Mouse (Mus musculus) heart, adult 2 months (tissue): Measurements from ENCODE around the gene Usp10.

Source experiments
- CTCF ChIP-seq: fragments of 200-600 bp; IDR thresholded peaks from 2 replicates; pipeline ENCODE4 v1.8.1; 2022; ENCODE audit warnings: antibody characterized with exemption, mild to moderate bottlenecking, moderate library complexity
- POLR2A ChIP-seq: fragments of 200-500 bp; IDR thresholded peaks from 2 replicates; pipeline ENCODE4 v1.6.1; 2011; ENCODE audit warnings: mild to moderate bottlenecking, low read depth, low read length, control low read depth; ENCODE audit not compliant: insufficient read depth

- TF ChIP-seq CTCF (no peak), POLR2A (no peak)
Observed at GRCm38 (mm10) chr8:119943616-119944015, 33.5 kb downstream of the Usp10 start.
